Mouse (Mus musculus) lung, embryonic 15.5 days (tissue): ENCODE results near the gene Bcl7c. TPM values are rescaled to one million over a fixed set of nuclear protein-coding genes. Genes with fewer than 3 reads are reported as not detected.
"Not testable (repeated sequence)": the region's sequence is repeated elsewhere in the genome, so short reads cannot be mapped to it uniquely, and the experiment has no call there.

Source experiments
- ATAC-seq: fragments of 200-750 bp; cut with Nextera tagmentation; 2 replicates; pipeline ENCODE4 v1.8.0; 2017; ENCODE audit warnings: moderate number of reproducible peaks, borderline replicate concordance; ENCODE audit not compliant: low FRiP score, low TSS enrichment; ENCODE audit errors: extremely low read depth
- H3K27ac ChIP-seq: fragments of 300-500 bp; sonication (generic); 2 replicates; pipeline ENCODE4 v1.5.1; 2015; ENCODE audit warnings: moderate library complexity, mild to moderate bottlenecking, inconsistent platforms
- H3K27me3 ChIP-seq: fragments of 300-500 bp; sonication (generic); 2 replicates; pipeline ENCODE4 v1.6.1; 2015; ENCODE audit warnings: inconsistent platforms
- H3K36me3 ChIP-seq: fragments of 300-500 bp; sonication (generic); 2 replicates; pipeline ENCODE4 v1.6.1; 2015; ENCODE audit warnings: inconsistent platforms
- H3K4me1 ChIP-seq: fragments of 300-500 bp; sonication (generic); 2 replicates; pipeline ENCODE4 v1.6.1; 2015; ENCODE audit warnings: inconsistent platforms
- H3K4me2 ChIP-seq: fragments of 300-500 bp; sonication (generic); 2 replicates; pipeline ENCODE4 v1.6.1; 2015; ENCODE audit warnings: inconsistent platforms, mild to moderate bottlenecking, moderate library complexity
- H3K4me3 ChIP-seq: fragments of 300-500 bp; sonication (generic); 2 replicates; pipeline ENCODE4 v1.5.1; 2015; ENCODE audit warnings: mild to moderate bottlenecking, inconsistent platforms
- H3K9ac ChIP-seq: fragments of 300-500 bp; sonication (generic); 2 replicates; pipeline ENCODE4 v1.6.1; 2015; ENCODE audit warnings: inconsistent platforms
- H3K9me3 ChIP-seq: fragments of 300-500 bp; sonication (generic); 2 replicates; pipeline ENCODE4 v1.6.1; 2016; ENCODE audit warnings: inconsistent platforms
- WGBS: fragments of 180-500 bp; shearing (Covaris S2); methylation state at CpG from one replicate; pipeline ENCODE4 v1.1.7; 2015; 5-methylcytosine and 5-hydroxymethylcytosine counted together
- polyA plus RNA-seq: library from polyadenylated mRNA; unstranded; fragments of >200 nt; fragmentation: Nextera tagmentation; extraction: Ambion mirVana; gene quantifications from 2 replicates; pipeline ENCODE4 v1.2.1, GENCODE M21; 2015

Gene Bcl7c
- polyA plus RNA-seq, 1 experiment from 2014 or later = 62.3 TPM

- Histone ChIP-seq H3K4me2 (peak overlapping the region; percentile 89), H3K27me3 (no peaks in the 10 kb centered on the region), H3K9me3 (no peaks in the 10 kb centered on the region), H3K4me3 (peak overlapping the region; percentile 92), H3K36me3 (peaks cover 21% of the 10 kb centered on the region), H3K27ac (peak overlapping the region; percentile 89), H3K4me1 (peaks cover 21% of the 10 kb centered on the region), H3K9ac (peak overlapping the region; percentile 80)
- peak; percentile 80 for ATAC-seq
- under 1% methylated on average over 19 of the region's 19 CpGs for WGBS
These were observed 36.5 kb upstream of the Bcl7c start for GRCm38 (mm10) chr7:127745251-127745651.

GRCm38 (mm10) chr7:127744366-127745045, 35.8 kb upstream of the Bcl7c start, which contains the start of gene Fbxl19:
Gene Fbxl19, plus strand, starts transcription at chr7:127744543.
- WGBS = under 1% methylated on average over 26 of the region's 26 CpGs

GRCm38 (mm10) chr7:127732066-127732465, 23.3 kb upstream of the Bcl7c start, which contains the start of gene Ctf2:
Gene Ctf2, minus strand, starts transcription at chr7:127732166.
- H3K36me3 ChIP-seq, H3K4me2 ChIP-seq, H3K27ac ChIP-seq, H3K9ac ChIP-seq, H3K4me3 ChIP-seq, H3K9me3 ChIP-seq, H3K27me3 ChIP-seq, H3K4me1 ChIP-seq, ATAC-seq: not testable (repeated sequence)
- WGBS = 100% methylated on average over 1 of the region's 5 CpGs

More at GRCm38 (mm10) chr7:127744366-127745045, 35.8 kb upstream of the Bcl7c start, which contains the start of gene Fbxl19:
- ATAC-seq = no peak
- Histone ChIP-seq H3K4me1 (peaks cover 21% of the 10 kb centered on the region), H3K9ac (peak within 1 kb of the TSS; percentile 80), H3K27ac (peak within 1 kb of the TSS; percentile 89), H3K36me3 (peaks cover 14% of the 10 kb centered on the region), H3K27me3 (no peaks in the 10 kb centered on the region), H3K4me3 (peak within 1 kb of the TSS; percentile 92), H3K9me3 (no peaks in the 10 kb centered on the region), H3K4me2 (peak within 1 kb of the TSS; percentile 89)

- H3K4me3 ChIP-seq = no peak overlapping the region
- H3K27me3 ChIP-seq = no peaks in the 10 kb centered on the region
- no peak overlapping the region for H3K4me2 ChIP-seq
- H3K9me3 ChIP-seq = no peaks in the 10 kb centered on the region
- H3K4me1 ChIP-seq = no peaks in the 10 kb centered on the region
- H3K27ac ChIP-seq = no peak overlapping the region
- no peak for ATAC-seq
- no peak overlapping the region for H3K9ac ChIP-seq
- H3K36me3 ChIP-seq = no peaks in the 10 kb centered on the region
- 49% methylated on average over 4 of the region's 4 CpGs for WGBS
These were observed 21.4 kb upstream of the Bcl7c start for GRCm38 (mm10) chr7:127730170-127730569.

DNA sequence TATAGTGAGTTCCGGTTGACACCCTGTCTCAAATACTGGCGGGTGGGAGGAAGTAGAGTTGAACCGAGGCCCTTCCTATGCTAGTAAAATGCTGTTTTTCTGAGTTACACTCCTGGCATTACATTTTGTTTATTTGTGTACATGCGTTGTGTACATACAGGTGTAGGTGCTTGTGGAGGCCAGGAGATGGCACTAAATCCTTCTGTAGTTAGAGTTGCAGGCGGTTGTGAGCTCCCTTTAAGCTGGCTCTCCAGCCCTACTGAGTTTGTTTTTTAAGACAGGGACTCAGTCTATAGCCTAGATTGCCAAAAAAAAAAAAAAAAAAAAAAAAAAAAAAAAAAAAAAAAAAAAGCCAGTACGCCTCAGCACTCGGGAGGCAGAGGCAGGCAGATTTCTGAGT, 19.2 kb upstream of the Bcl7c start:
- Histone ChIP-seq H3K4me2 (no peak overlapping the region), H3K9ac (no peak overlapping the region), H3K27me3 (no peaks in the 10 kb centered on the region), H3K4me3 (no peak overlapping the region), H3K36me3 (no peaks in the 10 kb centered on the region), H3K9me3 (no peaks in the 10 kb centered on the region), H3K4me1 (no peaks in the 10 kb centered on the region), H3K27ac (no peak overlapping the region)
- WGBS = 78% methylated on average over 7 of the region's 7 CpGs
- no peak for ATAC-seq

GRCm38 (mm10) chr7:127725924-127726323, 17.2 kb upstream of the Bcl7c start:
- Histone ChIP-seq H3K9ac (no peak overlapping the region), H3K4me1 (no peaks in the 10 kb centered on the region), H3K4me2 (no peak overlapping the region), H3K4me3 (no peak overlapping the region), H3K36me3 (no peaks in the 10 kb centered on the region), H3K27ac (no peak overlapping the region), H3K9me3 (no peaks in the 10 kb centered on the region), H3K27me3 (no peaks in the 10 kb centered on the region)
- ATAC-seq = no peak
- 50% methylated on average over 6 of the region's 6 CpGs for WGBS

DNA sequence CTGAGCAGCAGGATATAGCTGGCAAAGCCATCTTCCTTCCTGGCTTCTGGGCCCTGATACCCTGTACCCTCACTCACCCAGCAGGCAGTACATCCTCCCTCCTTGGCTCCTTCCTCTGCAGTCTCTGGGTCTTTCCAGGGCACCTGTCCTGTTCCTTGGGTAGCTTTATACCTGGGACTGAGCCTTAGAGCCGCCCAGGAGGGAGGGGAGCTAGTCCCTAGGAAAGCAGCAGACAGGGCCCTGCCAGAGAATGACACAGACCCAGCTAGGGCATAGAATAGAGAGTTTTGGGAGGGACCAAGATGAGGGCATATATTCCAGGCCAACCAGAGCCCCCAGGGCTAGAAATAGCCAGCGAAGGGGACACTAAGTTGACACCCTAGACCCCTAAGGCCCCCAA, 16.8 kb upstream of the Bcl7c start:
- Histone ChIP-seq H3K27me3 (no peaks in the 10 kb centered on the region), H3K4me2 (no peak overlapping the region), H3K4me1 (no peaks in the 10 kb centered on the region), H3K9ac (no peak overlapping the region), H3K36me3 (no peaks in the 10 kb centered on the region), H3K27ac (no peak overlapping the region), H3K9me3 (no peaks in the 10 kb centered on the region), H3K4me3 (no peak overlapping the region)
- 53% methylated on average over 2 of the region's 2 CpGs for WGBS
- no peak for ATAC-seq

DNA sequence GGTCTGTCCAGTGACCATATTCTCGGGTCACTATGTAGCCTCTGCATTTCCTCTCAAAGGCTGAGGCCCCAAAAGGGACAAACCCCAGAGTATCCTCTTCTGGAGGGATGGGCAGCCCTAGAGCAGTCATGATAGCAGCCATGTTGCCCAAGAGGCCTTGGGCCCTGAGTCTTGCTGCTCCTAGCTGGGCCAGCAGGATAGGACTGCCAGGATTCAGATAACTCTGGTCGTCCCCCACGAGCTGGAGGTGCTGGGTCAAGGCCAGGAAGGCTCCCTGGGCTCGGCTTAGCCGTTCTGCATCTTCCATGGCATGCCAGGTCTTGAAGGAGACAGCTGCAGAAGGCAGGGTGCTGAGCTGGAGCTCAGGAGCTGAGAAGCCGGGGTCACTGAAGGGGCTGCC, 10.5 kb upstream of the Bcl7c start:
- WGBS = 79% methylated on average over 6 of the region's 6 CpGs
- H3K27ac ChIP-seq = no peak overlapping the region
- ATAC-seq = no peak
- H3K9me3 ChIP-seq = no peaks in the 10 kb centered on the region
- H3K4me3 ChIP-seq = no peak overlapping the region
- no peaks in the 10 kb centered on the region for H3K36me3 ChIP-seq
- H3K4me2 ChIP-seq = no peak overlapping the region
- H3K9ac ChIP-seq = no peak overlapping the region
- H3K4me1 ChIP-seq = peaks cover 10% of the 10 kb centered on the region
- H3K27me3 ChIP-seq = no peaks in the 10 kb centered on the region

GRCm38 (mm10) chr7:127718339-127718738, 9.6 kb upstream of the Bcl7c start:
- Histone ChIP-seq H3K36me3 (no peaks in the 10 kb centered on the region), H3K4me2 (no peak overlapping the region), H3K4me3 (no peak overlapping the region), H3K27ac (no peak overlapping the region), H3K4me1 (peaks cover 16% of the 10 kb centered on the region), H3K27me3 (no peaks in the 10 kb centered on the region), H3K9ac (no peak overlapping the region), H3K9me3 (no peaks in the 10 kb centered on the region)
- 87% methylated on average over 6 of the region's 6 CpGs for WGBS
- ATAC-seq = no peak

DNA sequence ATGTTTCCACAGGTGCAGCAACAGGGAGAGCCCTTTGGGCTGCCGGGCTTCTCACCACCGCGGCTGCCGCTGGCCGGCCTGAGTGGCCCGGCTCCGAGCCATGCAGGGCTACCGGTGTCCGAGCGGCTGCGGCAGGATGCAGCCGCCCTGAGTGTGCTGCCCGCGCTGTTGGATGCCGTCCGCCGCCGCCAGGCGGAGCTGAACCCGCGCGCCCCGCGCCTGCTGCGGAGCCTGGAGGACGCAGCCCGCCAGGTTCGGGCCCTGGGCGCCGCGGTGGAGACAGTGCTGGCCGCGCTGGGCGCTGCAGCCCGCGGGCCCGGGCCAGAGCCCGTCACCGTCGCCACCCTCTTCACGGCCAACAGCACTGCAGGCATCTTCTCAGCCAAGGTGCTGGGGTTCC, 8.3 kb upstream of the Bcl7c start:
- no peak overlapping the region for H3K27ac ChIP-seq
- no peaks in the 10 kb centered on the region for H3K27me3 ChIP-seq
- peaks cover 27% of the 10 kb centered on the region for H3K4me1 ChIP-seq
- WGBS = 2% methylated on average over 41 of the region's 41 CpGs
- no peaks in the 10 kb centered on the region for H3K36me3 ChIP-seq
- ATAC-seq = peak; percentile 53; the same call in 1 of the 2 replicates
- H3K4me3 ChIP-seq = peak overlapping the region; percentile 39
- peak overlapping the region; percentile 42 for H3K9ac ChIP-seq
- no peaks in the 10 kb centered on the region for H3K9me3 ChIP-seq
- H3K4me2 ChIP-seq = peak overlapping the region; percentile 73

DNA sequence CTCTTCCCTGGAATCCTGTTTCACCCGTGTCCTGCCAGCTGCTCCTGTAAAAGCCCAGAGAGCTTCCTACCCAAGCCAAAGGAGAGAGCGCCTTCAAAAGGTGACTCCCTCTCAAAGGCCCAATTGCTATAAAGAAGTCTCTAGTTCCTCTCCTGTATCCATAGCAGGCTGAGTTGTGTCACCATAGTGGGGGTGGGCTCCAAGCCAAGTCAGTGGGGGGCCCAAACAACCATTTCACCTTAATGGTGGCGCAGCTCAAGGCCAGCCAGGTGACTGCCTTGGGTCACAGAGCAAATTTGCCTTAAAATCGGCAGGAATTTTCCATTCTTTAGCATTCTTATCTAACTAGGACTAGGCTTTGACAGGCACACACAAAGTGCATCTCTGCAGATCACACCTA, 6.1 kb upstream of the Bcl7c start:
- no peak overlapping the region for H3K9ac ChIP-seq
- H3K27me3 ChIP-seq = no peaks in the 10 kb centered on the region
- no peaks in the 10 kb centered on the region for H3K9me3 ChIP-seq
- no peak overlapping the region for H3K27ac ChIP-seq
- no peak overlapping the region for H3K4me3 ChIP-seq
- H3K4me1 ChIP-seq = peaks cover 33% of the 10 kb centered on the region
- no peak for ATAC-seq
- WGBS = 76% methylated on average over 4 of the region's 4 CpGs
- no peak overlapping the region for H3K4me2 ChIP-seq
- H3K36me3 ChIP-seq = no peaks in the 10 kb centered on the region

DNA sequence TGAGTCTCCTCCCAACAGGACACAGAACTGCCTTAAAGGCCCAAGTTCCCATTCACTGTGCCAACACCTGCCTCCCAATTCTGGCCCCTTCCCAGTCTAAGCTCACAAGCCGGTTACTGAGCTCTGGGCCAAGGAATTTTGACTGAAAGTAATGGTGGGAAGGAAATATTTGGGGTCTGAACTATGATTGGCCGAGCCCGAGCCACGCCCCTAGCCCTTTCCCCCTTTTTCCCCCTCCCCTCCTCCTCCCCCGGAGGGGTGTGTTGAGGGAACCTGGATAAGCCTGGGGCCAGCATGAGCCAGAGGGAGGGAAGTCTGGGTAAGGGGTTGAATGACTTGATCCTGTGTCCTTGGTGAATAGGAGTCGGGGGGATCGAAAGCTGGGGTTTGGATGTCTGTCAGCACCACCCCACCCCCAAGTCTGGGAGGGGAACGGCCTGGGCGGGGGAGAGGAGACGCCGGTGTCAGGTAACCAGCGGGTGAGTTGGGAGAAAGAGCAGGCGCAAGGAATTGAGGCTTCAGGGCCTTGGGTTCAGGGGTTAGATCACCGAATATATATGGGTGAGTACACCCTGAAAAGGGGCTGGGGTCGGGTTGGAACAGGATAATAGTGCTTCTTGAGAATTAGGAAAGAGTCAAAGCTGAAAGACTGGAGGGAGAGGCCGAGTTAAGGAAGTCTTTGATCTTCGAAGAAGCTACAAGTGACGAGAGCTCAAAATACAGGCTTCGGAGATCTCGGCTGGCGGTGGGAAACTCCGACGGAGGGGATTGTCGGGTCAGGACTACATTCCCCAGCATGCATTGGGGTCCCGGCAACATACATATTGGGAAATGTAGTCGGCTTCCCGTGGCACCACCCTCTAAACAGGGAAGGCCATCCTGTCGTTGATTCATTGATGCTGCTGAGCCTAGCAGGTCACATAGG, 4.0 kb upstream of the Bcl7c start, which contains the start of gene Ctf1:
Gene Ctf1 (plus strand): TSS at position 276 of the 925 bp plus-strand sequence.
- ATAC-seq = peak; percentile 41; the same call in 1 of the 2 replicates
- H3K4me2 ChIP-seq = peak within 1 kb of the TSS; percentile 71
- 1% methylated on average over 28 of the region's 28 CpGs for WGBS

More for the DNA sequence above, 4.0 kb upstream of the Bcl7c start, which contains the start of gene Ctf1:
- Histone ChIP-seq H3K9ac (peak within 1 kb of the TSS; percentile 40), H3K4me1 (peaks cover 42% of the 10 kb centered on the region), H3K27me3 (no peaks in the 10 kb centered on the region), H3K9me3 (no peaks in the 10 kb centered on the region), H3K27ac (peak within 1 kb of the TSS; percentile 97), H3K36me3 (no peaks in the 10 kb centered on the region), H3K4me3 (peak within 1 kb of the TSS; percentile 42)
